Mouse (Mus musculus): ENCODE measurements at regions not wholly inside any gene's neighbourhood (a gene's known extent, or its start where the extent isn't known, plus 50 kb on each side); places are given as distances from the start of the nearest gene placed in this dataset.
"Not testable (repeated sequence)": the region's sequence is repeated elsewhere in the genome, so short reads cannot be mapped to it uniquely, and the experiment has no call there.

GRCm38 (mm10) chr10:15825457-15825856 is 1107.4 kb upstream of the Gje1 start:
- DNase-seq (ENCODE audit: low read depth, low spot score) = no peak
- H3K36me3 ChIP-seq (ENCODE audit: control insufficient read depth, insufficient read depth, low read length, poor library complexity, severe bottlenecking) = no peaks in the 10 kb centered on the region
- in situ Hi-C loops (cut with MboI; ENCODE audit: low sequenced_read_pairs in 2 of 2, unreplicated experiment in 2 of 2) = no loop called here
- no peak overlapping the region for H3K9ac ChIP-seq (ENCODE audit: insufficient read depth, low read depth, low read length, poor library complexity, severe bottlenecking)
- TF ChIP-seq MAFK (IDR thresholded peaks at IDR 0.05; ENCODE audit: insufficient read depth, low read depth, low read length) = no peak
- TF ChIP-seq ZC3H11A (IDR thresholded peaks at IDR 0.05; ENCODE audit: borderline replicate concordance, low read depth, low read length) = no peak
- no peak for TF ChIP-seq CHD2 (IDR thresholded peaks at IDR 0.05; ENCODE audit: low read depth, low read length)
- no peak for TF ChIP-seq HCFC1 (IDR thresholded peaks at IDR 0.05; ENCODE audit: borderline replicate concordance, insufficient read depth, low read length)
- no peak for TF ChIP-seq ZNF384 (IDR thresholded peaks at IDR 0.05; ENCODE audit: low read depth, low read length)
- H3K4me1 ChIP-seq (ENCODE audit: control insufficient read depth in 2 of 2, insufficient read depth in 2 of 2, low read length in 2 of 2, poor library complexity in 1 of 2) = no peaks in the 10 kb centered on the region
- no peak overlapping the region for H3K4me3 ChIP-seq (ENCODE audit: insufficient read depth in 1 of 2, low read depth in 1 of 2, low read length in 2 of 2, poor library complexity in 1 of 2, severe bottlenecking in 1 of 2)
- no peaks in the 10 kb centered on the region for H3K9me3 ChIP-seq (ENCODE audit: control insufficient read depth, insufficient read depth, low read depth, low read length)
- no peak overlapping the region for H3K27ac ChIP-seq (ENCODE audit: insufficient read depth, low read depth, low read length, poor library complexity, severe bottlenecking)

GRCm38 (mm10) chr10:15807271-15807670 is 1089.3 kb upstream of the Gje1 start:
- Histone ChIP-seq H3K9me3 (ENCODE audit: control insufficient read depth, insufficient read depth, low read depth, low read length) (no peaks in the 10 kb centered on the region), H3K4me3 (ENCODE audit: insufficient read depth in 1 of 2, low read depth in 1 of 2, low read length in 2 of 2, poor library complexity in 1 of 2, severe bottlenecking in 1 of 2) (no peak overlapping the region), H3K4me1 (ENCODE audit: control insufficient read depth in 2 of 2, insufficient read depth in 2 of 2, low read length in 2 of 2, poor library complexity in 1 of 2) (no peaks in the 10 kb centered on the region), H3K27ac (ENCODE audit: insufficient read depth, low read depth, low read length, poor library complexity, severe bottlenecking) (no peak overlapping the region), H3K9ac (ENCODE audit: insufficient read depth, low read depth, low read length, poor library complexity, severe bottlenecking) (no peak overlapping the region), H3K36me3 (ENCODE audit: control insufficient read depth, insufficient read depth, low read length, poor library complexity, severe bottlenecking) (no peaks in the 10 kb centered on the region)
- TF ChIP-seq ZNF384 (IDR thresholded peaks at IDR 0.05; ENCODE audit: low read depth, low read length) (no peak), MAFK (IDR thresholded peaks at IDR 0.05; ENCODE audit: insufficient read depth, low read depth, low read length) (no peak), ZC3H11A (IDR thresholded peaks at IDR 0.05; ENCODE audit: borderline replicate concordance, low read depth, low read length) (no peak), CHD2 (IDR thresholded peaks at IDR 0.05; ENCODE audit: low read depth, low read length) (no peak), HCFC1 (IDR thresholded peaks at IDR 0.05; ENCODE audit: borderline replicate concordance, insufficient read depth, low read length) (no peak)
- in situ Hi-C loops (cut with MboI; ENCODE audit: low sequenced_read_pairs in 2 of 2, unreplicated experiment in 2 of 2) = no loop called here
- DNase-seq (ENCODE audit: low read depth, low spot score) = no peak

- no peak for DNase-seq (ENCODE audit: low read depth, low spot score)
- Histone ChIP-seq H3K9ac (ENCODE audit: insufficient read depth, low read depth, low read length, poor library complexity, severe bottlenecking) (no peak overlapping the region), H3K9me3 (ENCODE audit: control insufficient read depth, insufficient read depth, low read depth, low read length) (no peaks in the 10 kb centered on the region), H3K4me3 (ENCODE audit: insufficient read depth in 1 of 2, low read depth in 1 of 2, low read length in 2 of 2, poor library complexity in 1 of 2, severe bottlenecking in 1 of 2) (no peak overlapping the region), H3K36me3 (ENCODE audit: control insufficient read depth, insufficient read depth, low read length, poor library complexity, severe bottlenecking) (no peaks in the 10 kb centered on the region), H3K27ac (ENCODE audit: insufficient read depth, low read depth, low read length, poor library complexity, severe bottlenecking) (no peak overlapping the region), H3K4me1 (ENCODE audit: control insufficient read depth in 2 of 2, insufficient read depth in 2 of 2, low read length in 2 of 2, poor library complexity in 1 of 2) (no peaks in the 10 kb centered on the region)
- TF ChIP-seq HCFC1 (IDR thresholded peaks at IDR 0.05; ENCODE audit: borderline replicate concordance, insufficient read depth, low read length) (no peak), CHD2 (IDR thresholded peaks at IDR 0.05; ENCODE audit: low read depth, low read length) (no peak), ZNF384 (IDR thresholded peaks at IDR 0.05; ENCODE audit: low read depth, low read length) (no peak), ZC3H11A (IDR thresholded peaks at IDR 0.05; ENCODE audit: borderline replicate concordance, low read depth, low read length) (no peak), MAFK (IDR thresholded peaks at IDR 0.05; ENCODE audit: insufficient read depth, low read depth, low read length) (no peak)
- in situ Hi-C loops (cut with MboI; ENCODE audit: low sequenced_read_pairs in 2 of 2, unreplicated experiment in 2 of 2) = no loop called here
Observed at GRCm38 (mm10) chr10:15805791-15806190, 1087.8 kb upstream of the Gje1 start.

DNA sequence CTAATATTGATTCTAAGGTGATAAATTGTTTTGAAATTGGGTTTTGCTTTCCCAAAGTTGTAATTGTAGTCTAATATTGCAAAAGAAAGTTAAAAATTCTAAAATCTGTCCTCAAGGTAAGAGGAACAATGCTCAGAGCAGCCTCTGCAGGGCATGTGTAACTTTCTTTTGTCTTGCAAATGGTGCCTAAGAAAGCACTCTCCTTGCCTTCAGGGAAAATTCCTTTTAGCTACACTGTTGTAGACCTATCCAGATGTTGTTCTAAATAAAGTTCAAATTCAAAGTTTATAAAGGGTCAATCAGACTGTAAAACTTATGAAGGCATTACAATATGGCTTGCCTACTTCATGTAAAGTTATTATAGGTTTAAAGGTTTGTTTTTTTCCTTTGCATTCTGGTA is 1075.2 kb upstream of the Gje1 start:
- in situ Hi-C loops (cut with MboI; ENCODE audit: low sequenced_read_pairs in 2 of 2, unreplicated experiment in 2 of 2); H3K36me3 ChIP-seq (ENCODE audit: control insufficient read depth, insufficient read depth, low read length, poor library complexity, severe bottlenecking); H3K4me3 ChIP-seq (ENCODE audit: insufficient read depth in 1 of 2, low read depth in 1 of 2, low read length in 2 of 2, poor library complexity in 1 of 2, severe bottlenecking in 1 of 2); H3K4me1 ChIP-seq (ENCODE audit: control insufficient read depth in 2 of 2, insufficient read depth in 2 of 2, low read length in 2 of 2, poor library complexity in 1 of 2); DNase-seq (ENCODE audit: low read depth, low spot score); H3K9me3 ChIP-seq (ENCODE audit: control insufficient read depth, insufficient read depth, low read depth, low read length); H3K9ac ChIP-seq (ENCODE audit: insufficient read depth, low read depth, low read length, poor library complexity, severe bottlenecking); H3K27ac ChIP-seq (ENCODE audit: insufficient read depth, low read depth, low read length, poor library complexity, severe bottlenecking): not testable (repeated sequence)

- in situ Hi-C loops (cut with MboI; ENCODE audit: low sequenced_read_pairs in 2 of 2, unreplicated experiment in 2 of 2) = no loop called here
Observed at GRCm38 (mm10) chr10:15791473-15792269, 1073.7 kb upstream of the Gje1 start.

More at GRCm38 (mm10) chr10:15791473-15792269, 1073.7 kb upstream of the Gje1 start:
- Histone ChIP-seq H3K27ac (ENCODE audit: insufficient read depth, low read depth, low read length, poor library complexity, severe bottlenecking) (peak overlapping the region; percentile 48), H3K4me1 (ENCODE audit: control insufficient read depth in 2 of 2, insufficient read depth in 2 of 2, low read length in 2 of 2, poor library complexity in 1 of 2) (no peaks in the 10 kb centered on the region), H3K9ac (ENCODE audit: insufficient read depth, low read depth, low read length, poor library complexity, severe bottlenecking) (peak overlapping the region; percentile 47; the same call in 1 of the 2 replicates), H3K9me3 (ENCODE audit: control insufficient read depth, insufficient read depth, low read depth, low read length) (no peaks in the 10 kb centered on the region), H3K4me3 (ENCODE audit: insufficient read depth in 1 of 2, low read depth in 1 of 2, low read length in 2 of 2, poor library complexity in 1 of 2, severe bottlenecking in 1 of 2) (no peak overlapping the region), H3K36me3 (ENCODE audit: control insufficient read depth, insufficient read depth, low read length, poor library complexity, severe bottlenecking) (no peaks in the 10 kb centered on the region)
- TF ChIP-seq ZC3H11A (IDR thresholded peaks at IDR 0.05; ENCODE audit: borderline replicate concordance, low read depth, low read length) (no peak), MAFK (IDR thresholded peaks at IDR 0.05; ENCODE audit: insufficient read depth, low read depth, low read length) (peak; percentile 52; the same call in 1 of the 2 replicates)
- peak; percentile 56 for DNase-seq (ENCODE audit: low read depth, low spot score)

Measured in ES-E14 (cell line).